Mouse (Mus musculus) limb, embryonic 14.5 days (tissue): ENCODE results near the gene Cldn11. TPM values are rescaled to one million over a fixed set of nuclear protein-coding genes. Genes with fewer than 3 reads are reported as not detected.
"Not testable (repeated sequence)": the region's sequence is repeated elsewhere in the genome, so short reads cannot be mapped to it uniquely, and the experiment has no call there.

Experiments used
- ATAC-seq: fragments of 200-750 bp; cut with Nextera tagmentation; 2 replicates; pipeline ENCODE4 v1.8.0; 2017; ENCODE audit warnings: low read depth, moderate number of reproducible peaks, moderate TSS enrichment; ENCODE audit not compliant: low FRiP score
- DNase-seq: peaks from one replicate; pipeline ENCODE4 v3.0.0-alpha.2; 2015; ENCODE audit warnings: low spot score
- H3K27ac ChIP-seq: fragments of 300-500 bp; sonication (generic); replicated peaks from 2 replicates; pipeline ENCODE4 v1.5.1; 2014; ENCODE audit warnings: low read depth, mild to moderate bottlenecking, low read length, moderate library complexity, mixed read lengths
- H3K27me3 ChIP-seq: fragments of 300-500 bp; sonication (generic); 2 replicates; pipeline ENCODE4 v1.6.1; 2014; ENCODE audit warnings: low read length, mixed read lengths; ENCODE audit not compliant: control insufficient read depth, insufficient read depth
- H3K36me3 ChIP-seq: fragments of 300-500 bp; sonication (generic); 2 replicates; pipeline ENCODE4 v1.6.1; 2014; ENCODE audit warnings: mild to moderate bottlenecking, low read length, moderate library complexity, mixed read lengths; ENCODE audit not compliant: control insufficient read depth, insufficient read depth
- H3K4me1 ChIP-seq: fragments of 300-500 bp; sonication (generic); 2 replicates; pipeline ENCODE4 v1.6.1; 2014; ENCODE audit warnings: antibody characterized with exemption, low read length, mixed read lengths; ENCODE audit not compliant: control insufficient read depth, insufficient read depth
- H3K4me2 ChIP-seq: fragments of 300-500 bp; sonication (generic); replicated peaks from 2 replicates; pipeline ENCODE4 v1.6.1; 2014; ENCODE audit warnings: low read depth, mild to moderate bottlenecking, low read length, moderate library complexity; ENCODE audit not compliant: severe bottlenecking
- H3K4me3 ChIP-seq: fragments of 300-500 bp; sonication (generic); replicated peaks from 2 replicates; pipeline ENCODE4 v1.5.1; 2014; ENCODE audit warnings: low read length
- H3K9ac ChIP-seq: fragments of 300-500 bp; sonication (generic); 2 replicates; pipeline ENCODE4 v1.6.1; 2014; ENCODE audit warnings: mild to moderate bottlenecking, low read depth, low read length, moderate library complexity; ENCODE audit not compliant: severe bottlenecking
- H3K9me3 ChIP-seq: fragments of 300-500 bp; sonication (generic); 2 replicates; pipeline ENCODE4 v1.6.1; 2016; ENCODE audit warnings: low read length; ENCODE audit not compliant: control insufficient read depth
- POLR2A ChIP-seq: fragments of 200-500 bp; IDR thresholded peaks from 2 replicates; pipeline ENCODE4 v1.8.0; 2012; ENCODE audit warnings: inconsistent platforms, mild to moderate bottlenecking, moderate library complexity, borderline replicate concordance; ENCODE audit not compliant: insufficient read depth, insufficient read length; ENCODE audit errors: extremely low read depth
- WGBS: fragments of 180-500 bp; shearing (Covaris S2); extraction: QIAGEN DNeasy Blood & Tissue Kit; methylation state at CpG from one replicate; pipeline ENCODE4 v1.1.7; 2014; 5-methylcytosine and 5-hydroxymethylcytosine counted together
- polyA plus RNA-seq, 2 experiments: library from polyadenylated mRNA; depleted of rRNA in 1 of 2; stranded (reverse) in 1 of 2; unstranded in 1 of 2; fragments of >200 nt; fragmentation: Nextera tagmentation in 1 of 2; extraction: Ambion mirVana in 1 of 2; gene quantifications; 2 replicates each; pipeline versions ENCODE4 v1.2.1 to v1.2.3; 2012 to 2014

The Cldn11 gene
- polyA plus RNA-seq, 2 experiments: 9.2 to 10.7 TPM

DNA sequence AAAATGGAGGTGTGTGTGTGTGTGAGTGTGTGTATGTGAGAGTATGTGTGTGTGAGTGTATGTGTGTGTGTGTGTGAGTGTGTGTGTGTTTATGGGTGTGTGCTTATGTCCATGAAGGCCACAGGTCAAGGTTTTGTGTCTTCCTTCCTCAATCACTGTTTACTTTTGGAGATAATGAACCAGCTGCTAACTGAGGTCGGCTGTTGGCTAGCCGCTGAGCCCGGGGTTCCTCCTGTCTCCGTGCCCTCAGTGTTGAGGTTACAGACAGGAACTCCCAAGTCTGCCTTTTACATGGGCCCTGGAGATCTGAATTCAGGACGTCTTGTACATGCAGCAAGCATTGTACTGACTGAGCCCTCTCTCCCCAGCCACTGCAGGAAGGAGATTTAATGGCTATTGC lies 16.1 kb upstream of the Cldn11 start:
- ATAC-seq: no peak
- 61% methylated on average over 5 of the region's 5 CpGs for WGBS
- H3K27me3 ChIP-seq: no peaks in the 10 kb centered on the region
- H3K27ac ChIP-seq: no peak overlapping the region
- no peak overlapping the region for H3K4me3 ChIP-seq
- no peak for DNase-seq
- no peaks in the 10 kb centered on the region for H3K36me3 ChIP-seq
- H3K4me2 ChIP-seq: no peak overlapping the region
- H3K4me1 ChIP-seq: no peaks in the 10 kb centered on the region
- no peaks in the 10 kb centered on the region for H3K9me3 ChIP-seq
- no peak overlapping the region for H3K9ac ChIP-seq
- TF ChIP-seq POLR2A: no peak

DNA sequence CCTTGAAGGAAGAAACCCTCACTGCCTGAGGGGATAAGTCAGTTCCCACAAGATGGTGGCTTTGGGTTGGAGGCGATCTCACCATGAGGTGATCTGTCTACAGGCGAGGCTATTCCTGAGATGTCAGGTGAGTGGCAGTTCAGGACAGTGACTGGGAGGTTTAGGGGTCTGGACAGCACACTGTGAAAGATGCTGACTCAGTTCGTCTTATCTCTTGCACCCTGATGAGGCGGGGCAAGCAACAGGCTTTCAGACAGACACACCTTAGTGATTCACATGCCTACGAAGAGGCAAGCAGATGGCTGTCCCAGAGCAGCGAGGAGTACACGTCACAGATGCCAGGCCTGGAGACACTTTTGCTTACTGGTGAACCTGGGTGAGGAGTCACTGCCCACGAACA lies 15.5 kb upstream of the Cldn11 start:
- H3K4me3 ChIP-seq: no peak overlapping the region
- H3K9me3 ChIP-seq: no peaks in the 10 kb centered on the region
- 85% methylated on average over 8 of the region's 8 CpGs for WGBS
- no peak for ATAC-seq
- no peak overlapping the region for H3K4me2 ChIP-seq
- no peaks in the 10 kb centered on the region for H3K36me3 ChIP-seq
- no peak overlapping the region for H3K27ac ChIP-seq
- H3K27me3 ChIP-seq: no peaks in the 10 kb centered on the region
- no peaks in the 10 kb centered on the region for H3K4me1 ChIP-seq
- H3K9ac ChIP-seq: no peak overlapping the region
- DNase-seq: no peak
- TF ChIP-seq POLR2A: no peak

DNA sequence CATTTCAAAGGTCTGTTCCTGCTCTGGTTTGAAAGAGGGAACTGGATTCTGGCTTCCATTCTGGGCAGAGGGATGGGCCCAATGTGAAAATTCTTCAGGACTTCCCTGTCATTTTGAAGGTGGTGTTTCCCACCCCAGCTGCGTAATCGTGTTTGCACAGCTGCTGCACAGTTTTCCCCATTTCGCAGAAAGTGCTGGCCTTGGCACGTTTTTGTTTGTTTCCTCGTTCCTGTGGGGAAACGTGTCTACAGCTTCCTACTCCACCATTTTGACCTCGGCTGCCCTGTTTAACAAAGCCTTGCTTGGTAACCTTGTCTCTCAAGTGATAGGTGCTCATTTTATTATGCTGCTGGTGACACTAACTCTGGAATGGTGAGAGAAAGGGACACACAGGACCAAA lies 15.0 kb upstream of the Cldn11 start:
- TF ChIP-seq POLR2A: no peak
- Histone ChIP-seq H3K27ac (no peak overlapping the region), H3K4me2 (no peak overlapping the region), H3K27me3 (no peaks in the 10 kb centered on the region), H3K36me3 (no peaks in the 10 kb centered on the region), H3K4me1 (no peaks in the 10 kb centered on the region), H3K4me3 (no peak overlapping the region), H3K9me3 (no peaks in the 10 kb centered on the region), H3K9ac (no peak overlapping the region)
- no peak for ATAC-seq
- DNase-seq: no peak
- 74% methylated on average over 7 of the region's 7 CpGs for WGBS

DNA sequence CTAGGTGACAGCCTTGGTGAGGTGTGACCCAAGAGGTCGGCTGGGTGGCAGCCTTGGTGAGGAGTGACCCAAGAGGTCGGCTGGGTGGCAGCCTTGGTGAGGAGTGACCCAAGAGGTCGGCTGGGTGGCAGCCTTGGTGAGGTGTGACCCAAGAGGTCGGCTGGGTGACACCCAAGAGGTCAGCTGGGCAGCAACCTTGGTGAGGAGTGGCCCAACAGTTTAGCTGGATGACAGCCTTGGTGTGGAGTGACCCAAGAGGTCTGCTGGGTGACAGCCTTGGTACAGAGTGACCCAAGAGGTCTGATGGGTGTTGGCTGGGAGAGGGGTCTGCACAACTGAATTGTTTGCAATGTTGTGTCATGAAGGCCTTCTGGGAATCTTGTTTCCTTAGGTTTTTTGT lies 13.1 kb upstream of the Cldn11 start:
- H3K4me2 ChIP-seq, H3K27ac ChIP-seq, ATAC-seq, H3K9ac ChIP-seq, DNase-seq, H3K4me1 ChIP-seq, H3K27me3 ChIP-seq, H3K36me3 ChIP-seq, H3K9me3 ChIP-seq, H3K4me3 ChIP-seq: not testable (repeated sequence)
- WGBS: 59% methylated on average over 4 of the region's 4 CpGs

DNA sequence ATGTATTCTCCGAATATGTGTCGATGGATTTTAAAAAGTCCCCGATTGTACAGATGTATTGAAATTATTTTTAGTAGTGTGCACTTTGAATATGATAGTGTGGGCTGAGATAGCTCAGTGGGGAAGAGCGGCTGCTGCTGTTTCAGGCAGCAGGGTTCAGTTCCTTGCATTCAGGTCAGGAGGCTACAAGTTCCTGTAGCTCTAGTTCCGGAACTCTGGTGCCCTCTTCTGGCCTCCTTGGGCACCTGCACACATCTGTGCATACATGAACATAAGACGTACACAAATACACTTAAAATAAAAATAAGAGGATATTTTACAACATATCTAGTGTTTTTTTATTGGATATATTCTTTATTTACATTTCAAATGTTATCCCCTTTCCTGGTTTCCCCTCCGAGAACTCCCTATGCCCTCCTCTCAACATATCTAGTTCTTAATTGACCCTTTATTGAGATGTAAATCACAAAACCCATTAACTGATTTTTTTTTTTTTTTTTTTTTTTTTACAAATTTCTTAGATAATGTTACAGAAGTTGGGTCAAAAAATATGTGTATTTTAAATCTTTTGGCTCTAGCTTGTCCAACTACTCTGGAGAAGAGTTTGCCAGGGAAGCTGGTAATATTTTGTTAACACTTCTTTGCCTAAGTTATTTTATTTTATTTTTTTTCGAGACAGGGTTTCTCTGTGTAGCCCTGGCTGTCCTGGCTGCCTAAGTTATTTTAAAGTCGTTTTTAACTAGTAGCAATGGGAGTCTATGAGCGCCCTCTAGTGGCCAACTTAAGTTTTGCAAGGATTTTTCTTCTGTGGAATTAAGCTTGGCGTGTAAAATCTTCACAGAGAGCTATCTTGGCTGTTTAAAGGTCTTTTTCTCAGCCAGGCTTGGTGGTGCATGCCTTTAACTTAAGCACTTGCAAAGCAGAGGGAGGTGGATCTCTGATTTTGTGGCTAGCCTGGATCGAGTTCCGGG lies 11.0 kb upstream of the Cldn11 start:
- no peak for TF ChIP-seq POLR2A

More for the DNA sequence above, 11.0 kb upstream of the Cldn11 start:
- no peak overlapping the region for H3K4me3 ChIP-seq
- H3K36me3 ChIP-seq: no peaks in the 10 kb centered on the region
- no peaks in the 10 kb centered on the region for H3K9me3 ChIP-seq
- DNase-seq (peak; percentile 91), ATAC-seq (no peak)
- H3K27me3 ChIP-seq: no peaks in the 10 kb centered on the region
- WGBS: 57% methylated on average over 13 of the region's 13 CpGs
- no peak overlapping the region for H3K4me2 ChIP-seq
- no peak overlapping the region for H3K27ac ChIP-seq
- H3K4me1 ChIP-seq: no peaks in the 10 kb centered on the region
- no peak overlapping the region for H3K9ac ChIP-seq
